Mouse (Mus musculus) kidney, adult 2 months (tissue): ENCODE measurements around the gene Rassf2.

Experiments
- CTCF ChIP-seq: fragments of 200-500 bp; conservative IDR thresholded peaks from 2 replicates; pipeline ENCODE4 v1.5.1; 2011; ENCODE audit warnings: low read depth, mild to moderate bottlenecking, control low read depth, low read length, moderate library complexity, mixed read lengths; ENCODE audit not compliant: insufficient read depth, insufficient read length
- POLR2A ChIP-seq: fragments of 200-500 bp; IDR thresholded peaks from one replicate; pipeline ENCODE4 v1.6.1; 2011; ENCODE audit warnings: low read depth, low read length, control low read depth

- no peak for TF ChIP-seq POLR2A
- TF ChIP-seq CTCF, result no peak
Observed at GRCm38 (mm10) chr2:131993563-131994088, 36.4 kb downstream of the Rassf2 start.
